Mouse (Mus musculus) forebrain, embryonic 10.5 days (tissue): ENCODE measurements around the gene Pde6b. TPM values are rescaled to one million over a fixed set of nuclear protein-coding genes. Genes with fewer than 3 reads are reported as not detected.

Experiments
- polyA plus RNA-seq: library from polyadenylated mRNA; unstranded; fragments of >200 nt; fragmentation: Nextera tagmentation; extraction: Ambion mirVana; gene quantifications from 2 replicates; pipeline ENCODE4 v1.2.1, GENCODE M21; 2016

The Pde6b gene
- polyA plus RNA-seq, 1 experiment from 2014 or later, result 0.20 TPM

Other genes with a start within 250 kb of the Pde6b start
- gene Dr1, start 119.5 kb upstream of the Pde6b start, polyA plus RNA-seq, result 51.2 and 51.5 TPM in 2 replicates
- 7.9 and 8.9 TPM in 2 replicates for gene Pigg, start 75.8 kb upstream of the Pde6b start, polyA plus RNA-seq
- not detected in 2 replicates for gene Gm42517, start 20.5 kb upstream of the Pde6b start, polyA plus RNA-seq
- gene Atp5k, start 46.1 kb downstream of the Pde6b start, polyA plus RNA-seq, result 391 and 392 TPM in 2 replicates
- gene Mfsd7a, start 60.5 kb downstream of the Pde6b start, polyA plus RNA-seq, result 0.24 TPM in 1 of 2 replicates, not detected in the other
- 20.0 and 21.1 TPM in 2 replicates for gene Pcgf3, start 72.8 kb downstream of the Pde6b start, polyA plus RNA-seq
- 2.6 and 2.7 TPM in 2 replicates for gene Cplx1, start 161.6 kb downstream of the Pde6b start, polyA plus RNA-seq
- gene Gak, start 241.4 kb downstream of the Pde6b start, polyA plus RNA-seq, result 62.8 and 64.2 TPM in 2 replicates
- gene Tmem175, start 241.4 kb downstream of the Pde6b start, polyA plus RNA-seq, result 17.6 TPM in 2 replicates